Mouse (Mus musculus): Measurements from ENCODE around the gene Ifi204.

DNA sequence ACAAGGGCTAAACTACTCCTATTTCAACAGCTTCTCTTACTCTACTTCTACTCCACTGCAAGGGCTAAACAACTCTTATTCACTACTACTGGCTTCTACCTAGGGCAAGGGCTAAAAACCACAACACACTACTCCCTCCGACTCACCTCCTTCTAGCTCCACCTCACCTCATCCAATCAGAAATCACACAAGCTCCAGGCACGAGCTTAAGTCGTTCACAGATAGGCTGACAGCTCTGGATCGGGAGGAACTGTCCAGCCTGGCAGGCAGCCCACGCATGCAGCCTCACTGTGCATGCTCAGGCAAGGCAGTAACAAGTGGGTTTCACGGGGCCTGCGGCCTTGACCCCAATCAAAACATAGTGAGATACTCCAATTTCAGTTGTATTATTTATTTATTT is 33.5 kb downstream of the Ifi204 start:
- no peak for TF ChIP-seq CTCF (IDR thresholded peaks at IDR 0.05; ENCODE audit: control insufficient read depth, insufficient read depth, insufficient read length)
- no peak for TF ChIP-seq USF1 (IDR thresholded peaks at IDR 0.05; ENCODE audit: low read depth)
- no peak for TF ChIP-seq MYOD1 (IDR thresholded peaks at IDR 0.05; ENCODE audit: control insufficient read depth, insufficient read length, low read depth)
- TF ChIP-seq MAX (IDR thresholded peaks at IDR 0.05), result no peak
- no peak for TF ChIP-seq FOSL1 (IDR thresholded peaks at IDR 0.05; ENCODE audit: insufficient read depth, low read length, poor library complexity, severe bottlenecking)
